Mouse (Mus musculus): ENCODE data around the gene Amt. TPM values are rescaled to one million over a fixed set of nuclear protein-coding genes. Genes with fewer than 3 reads are reported as not detected.

The Amt gene
- total and polyA plus RNA-seq, 2 experiments from 2014 or later = 22.5 to 28.5 TPM

GRCm38 (mm10) chr9:108271941-108272340 lies 24.7 kb upstream of the Amt start:
- H3K4me3 ChIP-seq (ENCODE audit: low read length) = no peak overlapping the region
- no peak for TF ChIP-seq CTCF (IDR thresholded peaks at IDR 0.05; ENCODE audit: low read depth)
- no peak overlapping the region for H3K27ac ChIP-seq
- ATAC-seq = no peak
- WGBS = 55% methylated on average over 2 of the region's 2 CpGs
- no peaks in the 10 kb centered on the region for H3K27me3 ChIP-seq (ENCODE audit: insufficient read depth, low read length)
- H3K9ac ChIP-seq (replicated peaks; ENCODE audit: low read length) = no peak overlapping the region
- H3K4me2 ChIP-seq (ENCODE audit: low read depth, low read length) = no peak overlapping the region
- H3K9me3 ChIP-seq (ENCODE audit: low read length) = no peaks in the 10 kb centered on the region
- no peak for DNase-seq (ENCODE audit: low spot score)
- no peaks in the 10 kb centered on the region for H3K36me3 ChIP-seq (ENCODE audit: insufficient read depth, low read length)
- no peaks in the 10 kb centered on the region for H3K4me1 ChIP-seq (ENCODE audit: insufficient read depth, low read length)

- H3K27me3 ChIP-seq (ENCODE audit: insufficient read depth, low read length) = no peaks in the 10 kb centered on the region
- no peak overlapping the region for H3K9ac ChIP-seq (replicated peaks; ENCODE audit: low read length)
- ATAC-seq (no peak), DNase-seq (ENCODE audit: low spot score) (no peak)
- TF ChIP-seq CTCF (IDR thresholded peaks at IDR 0.05; ENCODE audit: low read depth) = no peak
- H3K4me1 ChIP-seq (ENCODE audit: insufficient read depth, low read length) = no peaks in the 10 kb centered on the region
- WGBS = 78% methylated on average over 5 of the region's 5 CpGs
- H3K9me3 ChIP-seq (ENCODE audit: low read length) = no peaks in the 10 kb centered on the region
- no peak overlapping the region for H3K4me3 ChIP-seq (ENCODE audit: low read length)
- no peaks in the 10 kb centered on the region for H3K36me3 ChIP-seq (ENCODE audit: insufficient read depth, low read length)
- H3K4me2 ChIP-seq (ENCODE audit: low read depth, low read length) = no peak overlapping the region
- H3K27ac ChIP-seq = no peak overlapping the region
Measured at GRCm38 (mm10) chr9:108272691-108273090, 24.0 kb upstream of the Amt start.

DNA sequence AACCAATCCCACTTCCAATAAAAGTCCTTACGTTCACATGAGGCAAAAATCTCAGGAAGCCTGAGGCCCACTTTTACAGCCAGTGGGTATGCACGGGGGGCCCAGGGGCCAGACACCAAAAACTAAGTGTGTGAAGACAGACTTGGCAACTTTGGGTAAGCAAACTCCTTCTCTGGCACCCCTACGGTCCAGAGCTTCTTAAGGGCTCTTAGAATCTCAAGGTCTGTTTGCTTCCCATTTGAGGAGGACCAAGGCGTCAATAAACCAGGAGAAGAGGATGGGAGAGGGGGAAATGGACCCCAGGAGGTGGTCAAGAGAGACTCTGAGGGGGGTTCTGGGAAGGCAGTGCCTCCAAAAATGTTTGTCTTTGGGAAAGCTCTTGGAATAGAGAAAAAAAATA lies 23.2 kb upstream of the Amt start:
- H3K27ac ChIP-seq = no peak overlapping the region
- DNase-seq (ENCODE audit: low spot score) (no peak), ATAC-seq (no peak)
- WGBS = 81% methylated on average over 4 of the region's 4 CpGs
- no peak for TF ChIP-seq CTCF (IDR thresholded peaks at IDR 0.05; ENCODE audit: low read depth)
- H3K4me2 ChIP-seq (ENCODE audit: low read depth, low read length) = no peak overlapping the region
- no peak overlapping the region for H3K4me3 ChIP-seq (ENCODE audit: low read length)
- H3K4me1 ChIP-seq (ENCODE audit: insufficient read depth, low read length) = no peaks in the 10 kb centered on the region
- no peaks in the 10 kb centered on the region for H3K9me3 ChIP-seq (ENCODE audit: low read length)
- H3K36me3 ChIP-seq (ENCODE audit: insufficient read depth, low read length) = no peaks in the 10 kb centered on the region
- H3K9ac ChIP-seq (replicated peaks; ENCODE audit: low read length) = no peak overlapping the region
- no peaks in the 10 kb centered on the region for H3K27me3 ChIP-seq (ENCODE audit: insufficient read depth, low read length)

GRCm38 (mm10) chr9:108274476-108275330 lies 21.9 kb upstream of the Amt start:
- no peak overlapping the region for H3K27ac ChIP-seq
- ATAC-seq (no peak), DNase-seq (ENCODE audit: low spot score) (no peak)
- no peak overlapping the region for H3K4me3 ChIP-seq (ENCODE audit: low read length)
- no peaks in the 10 kb centered on the region for H3K27me3 ChIP-seq (ENCODE audit: insufficient read depth, low read length)
- H3K9ac ChIP-seq (replicated peaks; ENCODE audit: low read length) = no peak overlapping the region
- no peak overlapping the region for H3K4me2 ChIP-seq (ENCODE audit: low read depth, low read length)
- H3K4me1 ChIP-seq (ENCODE audit: insufficient read depth, low read length) = no peaks in the 10 kb centered on the region
- no peaks in the 10 kb centered on the region for H3K9me3 ChIP-seq (ENCODE audit: low read length)
- no peaks in the 10 kb centered on the region for H3K36me3 ChIP-seq (ENCODE audit: insufficient read depth, low read length)
- TF ChIP-seq CTCF (IDR thresholded peaks at IDR 0.05; ENCODE audit: low read depth) = no peak
- WGBS = 83% methylated on average over 5 of the region's 5 CpGs

GRCm38 (mm10) chr9:108275331-108275659 lies 21.4 kb upstream of the Amt start:
- WGBS = 68% methylated on average over 6 of the region's 6 CpGs
- Histone ChIP-seq H3K27ac (no peak overlapping the region), H3K27me3 (ENCODE audit: insufficient read depth, low read length) (no peaks in the 10 kb centered on the region), H3K4me3 (ENCODE audit: low read length) (no peak overlapping the region), H3K9ac (replicated peaks; ENCODE audit: low read length) (no peak overlapping the region), H3K4me1 (ENCODE audit: insufficient read depth, low read length) (no peaks in the 10 kb centered on the region), H3K36me3 (ENCODE audit: insufficient read depth, low read length) (no peaks in the 10 kb centered on the region), H3K9me3 (ENCODE audit: low read length) (no peaks in the 10 kb centered on the region), H3K4me2 (ENCODE audit: low read depth, low read length) (no peak overlapping the region)
- DNase-seq (ENCODE audit: low spot score) = no peak
- no peak for TF ChIP-seq CTCF (IDR thresholded peaks at IDR 0.05; ENCODE audit: low read depth)
- ATAC-seq = no peak

GRCm38 (mm10) chr9:108278697-108279450 lies 17.8 kb upstream of the Amt start:
- DNase-seq (ENCODE audit: low spot score) (no peak), ATAC-seq (no peak)
- TF ChIP-seq CTCF (IDR thresholded peaks at IDR 0.05; ENCODE audit: low read depth) = peak; percentile 62
- Histone ChIP-seq H3K36me3 (ENCODE audit: insufficient read depth, low read length) (no peaks in the 10 kb centered on the region), H3K27ac (no peak overlapping the region), H3K4me2 (ENCODE audit: low read depth, low read length) (no peak overlapping the region), H3K9ac (replicated peaks; ENCODE audit: low read length) (no peak overlapping the region), H3K4me3 (ENCODE audit: low read length) (no peak overlapping the region), H3K9me3 (ENCODE audit: low read length) (no peaks in the 10 kb centered on the region), H3K27me3 (ENCODE audit: insufficient read depth, low read length) (no peaks in the 10 kb centered on the region), H3K4me1 (ENCODE audit: insufficient read depth, low read length) (no peaks in the 10 kb centered on the region)
- 61% methylated on average over 10 of the region's 10 CpGs for WGBS
